Mouse (Mus musculus): ENCODE measurements around the gene Abca1. TPM values are rescaled to one million over a fixed set of nuclear protein-coding genes. Genes with fewer than 3 reads are reported as not detected.

Abca1 gene
- polyA plus RNA-seq, 1 experiment from 2014 or later, result 10.3 TPM

- H3K36me3 ChIP-seq, result peaks cover 16% of the 10 kb centered on the region
- H3K4me2 ChIP-seq, result no peak overlapping the region
- H3K27me3 ChIP-seq, result no peaks in the 10 kb centered on the region
- H3K27ac ChIP-seq, result no peak overlapping the region
- H3K9ac ChIP-seq, result no peak overlapping the region
- no peaks in the 10 kb centered on the region for H3K9me3 ChIP-seq
- no peaks in the 10 kb centered on the region for H3K4me1 ChIP-seq (replicated peaks)
- 95% methylated on average over 4 of the region's 4 CpGs for WGBS
- H3K4me3 ChIP-seq, result no peak overlapping the region
- no peak for ATAC-seq (ENCODE audit: low FRiP score)
Observed at GRCm38 (mm10) chr4:53094850-53095249, 64.8 kb downstream of the Abca1 start.

- H3K4me1 ChIP-seq (replicated peaks), result no peaks in the 10 kb centered on the region
- ATAC-seq (ENCODE audit: low FRiP score), result no peak
- 85% methylated on average over 3 of the region's 3 CpGs for WGBS
- H3K27me3 ChIP-seq, result no peaks in the 10 kb centered on the region
- no peak overlapping the region for H3K27ac ChIP-seq
- no peaks in the 10 kb centered on the region for H3K9me3 ChIP-seq
- H3K4me3 ChIP-seq, result no peak overlapping the region
- H3K4me2 ChIP-seq, result no peak overlapping the region
- H3K36me3 ChIP-seq, result peaks cover 19% of the 10 kb centered on the region
- H3K9ac ChIP-seq, result no peak overlapping the region
Observed at GRCm38 (mm10) chr4:53094331-53094730, 65.4 kb downstream of the Abca1 start.

- peaks cover 26% of the 10 kb centered on the region for H3K36me3 ChIP-seq
- no peak overlapping the region for H3K4me2 ChIP-seq
- H3K27me3 ChIP-seq, result no peaks in the 10 kb centered on the region
- 93% methylated on average over 4 of the region's 4 CpGs for WGBS
- no peak overlapping the region for H3K9ac ChIP-seq
- ATAC-seq (ENCODE audit: low FRiP score), result no peak
- H3K9me3 ChIP-seq, result no peaks in the 10 kb centered on the region
- H3K4me1 ChIP-seq (replicated peaks), result no peaks in the 10 kb centered on the region
- H3K27ac ChIP-seq, result no peak overlapping the region
- no peak overlapping the region for H3K4me3 ChIP-seq
Observed at GRCm38 (mm10) chr4:53093615-53094014, 66.1 kb downstream of the Abca1 start.

GRCm38 (mm10) chr4:53089641-53090040 lies 70.1 kb downstream of the Abca1 start:
- WGBS, result 89% methylated on average over 3 of the region's 3 CpGs

DNA sequence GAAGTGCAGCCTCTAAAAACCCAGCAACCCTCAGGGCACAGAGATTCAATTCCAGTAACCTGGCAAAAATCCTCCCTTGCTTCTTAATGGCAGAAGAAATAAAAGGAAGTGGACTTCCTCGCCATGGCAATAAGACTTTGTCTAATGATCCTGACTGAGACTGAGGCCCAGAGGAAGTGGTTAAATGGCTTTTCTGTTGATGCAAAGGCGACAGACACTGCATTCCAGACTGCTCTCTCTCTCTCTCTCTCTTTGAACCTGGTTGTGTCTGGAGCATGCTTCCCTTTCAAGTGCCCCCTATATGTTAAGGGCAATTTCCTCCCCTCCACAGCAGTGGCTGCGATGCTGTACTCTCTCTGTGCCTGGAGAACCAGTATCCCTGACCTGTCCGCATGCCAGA lies 70.7 kb downstream of the Abca1 start:
- Histone ChIP-seq H3K9me3 (no peaks in the 10 kb centered on the region), H3K27me3 (no peaks in the 10 kb centered on the region), H3K4me3 (no peak overlapping the region), H3K4me2 (no peak overlapping the region), H3K9ac (no peak overlapping the region), H3K27ac (no peak overlapping the region), H3K36me3 (peaks cover 38% of the 10 kb centered on the region), H3K4me1 (replicated peaks) (no peaks in the 10 kb centered on the region)
- 77% methylated on average over 4 of the region's 4 CpGs for WGBS
- ATAC-seq (ENCODE audit: low FRiP score), result no peak

More at GRCm38 (mm10) chr4:53089641-53090040, 70.1 kb downstream of the Abca1 start:
- no peak for ATAC-seq (ENCODE audit: low FRiP score)
- no peak overlapping the region for H3K9ac ChIP-seq
- no peak overlapping the region for H3K27ac ChIP-seq
- no peak overlapping the region for H3K4me2 ChIP-seq
- no peak overlapping the region for H3K4me3 ChIP-seq
- no peaks in the 10 kb centered on the region for H3K27me3 ChIP-seq
- H3K9me3 ChIP-seq, result no peaks in the 10 kb centered on the region
- peaks cover 35% of the 10 kb centered on the region for H3K36me3 ChIP-seq
- H3K4me1 ChIP-seq (replicated peaks), result no peaks in the 10 kb centered on the region

DNA sequence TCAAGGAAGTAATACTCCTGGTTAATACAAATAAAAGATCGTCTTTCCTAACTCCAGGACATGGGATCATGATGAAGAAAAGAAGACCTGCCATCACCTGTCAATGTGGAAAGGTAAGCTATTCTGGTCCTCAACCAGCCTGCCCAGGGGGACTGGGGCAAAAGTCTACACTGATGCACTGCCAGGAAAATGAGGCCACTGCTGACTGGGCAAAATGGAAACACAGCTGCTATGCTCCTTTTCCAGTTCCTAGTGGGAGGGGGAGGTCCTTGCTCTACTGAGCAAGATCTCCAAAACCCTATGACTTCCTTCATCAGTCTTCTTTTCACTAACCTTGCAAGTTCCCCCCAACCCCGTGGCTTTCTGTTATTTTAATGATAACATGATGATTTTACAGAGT lies 73.1 kb downstream of the Abca1 start:
- Histone ChIP-seq H3K4me3 (no peak overlapping the region), H3K9me3 (no peaks in the 10 kb centered on the region), H3K9ac (no peak overlapping the region), H3K27me3 (no peaks in the 10 kb centered on the region), H3K4me2 (no peak overlapping the region), H3K36me3 (peaks cover 38% of the 10 kb centered on the region), H3K27ac (no peak overlapping the region), H3K4me1 (replicated peaks) (no peaks in the 10 kb centered on the region)
- WGBS, result 84% methylated on average over 2 of the region's 2 CpGs
- no peak for ATAC-seq (ENCODE audit: low FRiP score)

GRCm38 (mm10) chr4:53085634-53086033 lies 74.1 kb downstream of the Abca1 start:
- 85% methylated on average over 4 of the region's 4 CpGs for WGBS
- ATAC-seq (ENCODE audit: low FRiP score), result no peak
- H3K27me3 ChIP-seq, result no peaks in the 10 kb centered on the region

DNA sequence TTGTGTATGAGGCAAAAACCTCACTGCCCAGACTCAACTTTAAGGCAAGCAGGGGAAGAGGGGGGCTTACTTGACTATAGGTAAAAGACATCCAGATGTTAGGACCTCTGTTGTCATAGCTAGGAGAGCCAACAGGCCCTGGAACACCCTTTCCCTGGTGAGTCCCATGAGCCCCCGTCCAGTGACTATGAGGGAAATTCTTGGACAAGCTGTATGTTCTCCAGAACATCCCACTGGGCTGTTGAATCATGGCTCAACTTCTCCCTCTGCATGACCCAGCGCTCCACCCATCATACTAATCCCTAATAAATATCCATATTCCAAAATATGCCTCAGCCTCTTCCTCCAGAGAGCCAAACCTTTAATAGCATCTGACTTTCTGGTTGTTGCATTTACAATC lies 76.6 kb downstream of the Abca1 start:
- WGBS, result 89% methylated on average over 2 of the region's 2 CpGs
- ATAC-seq (ENCODE audit: low FRiP score), result no peak
- Histone ChIP-seq H3K4me2 (no peak overlapping the region), H3K9ac (no peak overlapping the region), H3K27me3 (no peaks in the 10 kb centered on the region), H3K27ac (no peak overlapping the region), H3K36me3 (peaks cover 33% of the 10 kb centered on the region), H3K4me3 (no peak overlapping the region), H3K4me1 (replicated peaks) (no peaks in the 10 kb centered on the region), H3K9me3 (no peaks in the 10 kb centered on the region)

More at GRCm38 (mm10) chr4:53085634-53086033, 74.1 kb downstream of the Abca1 start:
- H3K4me1 ChIP-seq (replicated peaks), result no peaks in the 10 kb centered on the region
- no peak overlapping the region for H3K4me3 ChIP-seq
- no peaks in the 10 kb centered on the region for H3K9me3 ChIP-seq
- no peak overlapping the region for H3K9ac ChIP-seq
- peaks cover 38% of the 10 kb centered on the region for H3K36me3 ChIP-seq
- no peak overlapping the region for H3K27ac ChIP-seq
- H3K4me2 ChIP-seq, result no peak overlapping the region

DNA sequence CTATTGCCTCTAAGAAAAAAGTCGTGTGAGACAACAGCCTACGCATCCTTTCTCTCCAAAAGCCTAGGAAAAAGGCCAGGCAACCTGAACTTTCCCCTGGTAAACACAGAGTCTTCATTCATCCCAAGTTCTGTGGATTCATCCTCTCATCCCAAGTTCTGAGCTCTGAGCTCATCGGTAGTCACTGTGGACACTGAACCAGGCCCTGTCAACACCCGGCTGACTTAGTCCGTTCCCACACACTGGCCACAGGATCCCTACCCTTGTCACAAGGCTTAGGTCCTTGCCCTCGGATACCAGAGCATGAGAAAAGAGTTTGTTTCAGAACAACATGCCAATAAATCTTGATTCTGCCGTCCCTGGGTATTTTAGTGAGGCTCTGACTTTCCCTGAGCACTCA lies 77.2 kb downstream of the Abca1 start:
- WGBS, result 82% methylated on average over 7 of the region's 7 CpGs
- Histone ChIP-seq H3K36me3 (peaks cover 39% of the 10 kb centered on the region), H3K9ac (no peak overlapping the region), H3K27me3 (no peaks in the 10 kb centered on the region), H3K4me3 (no peak overlapping the region), H3K27ac (no peak overlapping the region), H3K4me1 (replicated peaks) (no peaks in the 10 kb centered on the region), H3K4me2 (no peak overlapping the region), H3K9me3 (no peaks in the 10 kb centered on the region)
- no peak for ATAC-seq (ENCODE audit: low FRiP score)

DNA sequence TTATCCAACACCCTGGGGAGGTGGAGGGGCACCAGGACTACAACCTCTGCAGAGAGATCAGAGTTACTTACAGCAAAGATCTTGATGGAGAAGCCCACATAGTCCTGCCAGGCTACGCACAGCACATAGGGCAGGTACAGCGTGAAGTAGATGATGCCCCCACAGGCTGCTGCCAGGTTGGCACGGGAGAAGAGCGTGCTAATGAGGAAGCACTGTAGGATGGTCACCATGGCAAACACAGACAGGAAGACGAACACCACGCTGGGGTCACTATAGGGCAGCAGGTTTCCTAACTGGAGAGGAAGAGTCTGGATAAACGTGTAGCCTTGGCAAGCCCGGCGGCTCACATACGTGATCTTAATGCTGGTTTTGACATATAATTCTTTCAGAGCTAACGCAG lies 77.8 kb downstream of the Abca1 start:
- WGBS, result 89% methylated on average over 11 of the region's 11 CpGs
- no peak overlapping the region for H3K4me2 ChIP-seq
- ATAC-seq (ENCODE audit: low FRiP score), result no peak
- H3K27ac ChIP-seq, result no peak overlapping the region
- H3K4me1 ChIP-seq (replicated peaks), result no peaks in the 10 kb centered on the region
- H3K9ac ChIP-seq, result no peak overlapping the region
- no peak overlapping the region for H3K4me3 ChIP-seq
- H3K9me3 ChIP-seq, result no peaks in the 10 kb centered on the region
- H3K36me3 ChIP-seq, result peaks cover 45% of the 10 kb centered on the region
- no peaks in the 10 kb centered on the region for H3K27me3 ChIP-seq

DNA sequence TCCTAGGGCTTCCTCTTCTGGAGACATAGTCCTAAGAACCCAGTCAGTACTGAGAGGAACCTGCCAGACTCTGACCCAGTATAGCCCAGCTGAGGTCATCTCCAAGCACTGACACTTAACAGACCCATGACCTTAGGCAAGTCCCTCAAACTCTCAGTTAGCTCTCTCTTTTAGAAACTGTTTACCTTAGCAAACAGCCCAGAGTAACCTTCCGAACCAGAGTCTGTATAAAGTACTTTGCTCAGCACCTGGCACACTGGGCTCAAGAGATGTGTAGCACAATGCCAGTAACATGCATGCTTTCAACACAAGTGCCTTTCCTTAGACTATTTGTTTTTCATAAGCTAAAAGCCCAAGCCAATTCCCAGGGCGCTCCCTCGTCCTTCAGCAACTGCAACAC lies 79.4 kb downstream of the Abca1 start:
- H3K36me3 ChIP-seq, result peaks cover 55% of the 10 kb centered on the region
- no peak overlapping the region for H3K9ac ChIP-seq
- no peak overlapping the region for H3K4me3 ChIP-seq
- no peaks in the 10 kb centered on the region for H3K4me1 ChIP-seq (replicated peaks)
- no peaks in the 10 kb centered on the region for H3K9me3 ChIP-seq
- WGBS, result 90% methylated on average over 3 of the region's 3 CpGs
- H3K27ac ChIP-seq, result no peak overlapping the region
- H3K4me2 ChIP-seq, result no peak overlapping the region
- no peaks in the 10 kb centered on the region for H3K27me3 ChIP-seq
- no peak for ATAC-seq (ENCODE audit: low FRiP score)

DNA sequence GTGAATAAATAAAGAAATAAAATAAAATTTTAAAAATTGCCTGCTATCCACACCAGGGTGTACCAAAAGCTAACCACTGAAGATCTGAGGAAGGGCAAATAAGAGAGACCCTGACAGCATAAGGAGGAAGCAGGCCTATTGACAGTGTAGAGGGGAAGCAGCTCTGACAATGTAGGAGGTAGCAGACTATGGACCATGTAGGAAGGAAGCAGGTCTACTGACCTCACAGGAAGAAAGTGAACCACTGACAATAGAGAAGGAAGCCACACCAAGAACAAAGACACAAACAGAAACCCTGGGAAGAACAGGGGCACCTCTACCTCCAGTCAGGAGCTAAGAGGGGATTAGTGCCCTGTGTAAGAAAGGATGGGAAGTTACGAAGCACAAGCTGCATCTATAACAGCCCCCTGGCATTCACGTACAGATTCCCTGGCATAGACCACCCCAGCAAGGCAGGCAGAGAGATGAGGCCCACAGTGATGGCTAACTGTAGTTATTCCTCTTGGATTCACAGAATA lies 80.8 kb downstream of the Abca1 start:
- Histone ChIP-seq H3K27ac (no peak overlapping the region), H3K36me3 (peaks cover 56% of the 10 kb centered on the region), H3K4me1 (replicated peaks) (no peaks in the 10 kb centered on the region), H3K27me3 (no peaks in the 10 kb centered on the region), H3K4me3 (no peak overlapping the region), H3K9me3 (no peaks in the 10 kb centered on the region), H3K4me2 (no peak overlapping the region), H3K9ac (no peak overlapping the region)
- WGBS, result 93% methylated on average over 2 of the region's 2 CpGs
- ATAC-seq (ENCODE audit: low FRiP score), result no peak

- H3K36me3 ChIP-seq, result peaks cover 56% of the 10 kb centered on the region
- H3K4me3 ChIP-seq, result no peak overlapping the region
- no peak overlapping the region for H3K27ac ChIP-seq
- no peaks in the 10 kb centered on the region for H3K27me3 ChIP-seq
- no peaks in the 10 kb centered on the region for H3K4me1 ChIP-seq (replicated peaks)
- no peak overlapping the region for H3K4me2 ChIP-seq
- no peaks in the 10 kb centered on the region for H3K9me3 ChIP-seq
- no peak for ATAC-seq (ENCODE audit: low FRiP score)
- no peak overlapping the region for H3K9ac ChIP-seq
- WGBS, result 96% methylated on average over 4 of the region's 4 CpGs
Observed at GRCm38 (mm10) chr4:53076788-53077350, 82.8 kb downstream of the Abca1 start.
